Mouse (Mus musculus): ENCODE results near the gene Gm37240.

The Gm37240 gene

DNA sequence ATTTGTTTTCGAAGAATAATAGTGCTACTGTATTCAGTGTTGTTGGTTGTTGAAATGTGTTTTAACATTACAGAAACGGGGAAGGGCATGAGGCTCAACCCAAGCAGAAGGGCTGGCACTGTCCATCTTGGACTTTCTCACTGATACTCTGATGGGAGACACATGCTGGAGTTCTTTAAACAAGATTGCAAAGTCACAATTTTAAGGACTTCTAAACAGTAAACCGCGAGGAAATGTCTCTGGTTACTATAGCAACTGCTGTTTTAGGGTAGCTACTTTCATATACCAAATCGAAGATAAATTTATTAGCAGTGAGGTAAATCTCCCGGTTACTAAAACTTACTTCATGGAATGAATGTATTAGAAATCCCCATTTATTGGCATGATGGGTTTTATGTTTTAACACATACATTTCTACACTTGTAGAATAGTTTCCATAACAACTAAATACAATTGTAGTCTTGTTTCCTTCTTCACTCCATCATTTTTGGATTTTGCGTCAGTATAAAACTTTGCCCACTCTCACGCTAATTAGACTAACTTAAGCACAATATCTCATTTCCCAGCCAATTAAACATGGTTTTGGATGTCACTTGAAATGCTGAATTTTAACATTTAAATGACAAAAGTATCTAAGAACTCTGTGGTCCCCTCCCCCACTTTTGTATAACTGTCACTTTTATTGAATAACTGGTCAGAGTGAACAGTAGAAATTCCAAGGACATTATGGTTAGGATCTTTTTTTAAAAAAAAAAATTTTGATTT lies 932.1 kb downstream of the Gm37240 start:
- no peak for DNase-seq (ENCODE audit: low spot score in 2 of 2)

DNA sequence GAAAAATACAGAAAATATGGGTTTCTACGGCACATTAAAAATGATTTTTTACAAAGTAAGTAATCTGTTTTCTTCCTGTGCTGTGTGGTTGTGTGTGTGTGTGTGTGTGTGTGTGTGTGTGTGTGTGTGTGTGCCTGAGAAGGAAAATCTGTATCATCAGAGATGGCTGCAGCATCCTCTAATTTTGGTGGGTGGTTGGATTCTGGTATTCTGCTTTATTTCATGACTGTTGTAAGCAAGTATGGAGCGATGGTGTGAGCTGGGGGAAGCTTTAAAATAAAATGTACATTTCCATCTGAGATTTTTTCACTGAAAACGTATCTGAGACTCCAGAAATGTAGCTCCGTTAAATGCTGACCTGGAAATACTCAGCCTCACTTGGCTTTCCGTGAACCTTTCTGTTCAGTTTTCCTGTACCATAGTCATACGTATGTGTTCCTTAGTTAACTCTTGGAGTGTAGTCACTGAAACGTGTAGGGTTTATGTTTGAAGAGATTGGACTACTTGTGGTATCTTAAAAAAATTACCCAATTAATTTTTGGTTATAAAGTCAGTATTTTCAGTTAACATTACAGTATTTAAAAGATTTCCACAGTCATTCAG lies 934.6 kb downstream of the Gm37240 start:
- no peak for DNase-seq (ENCODE audit: low spot score in 2 of 2)

DNA sequence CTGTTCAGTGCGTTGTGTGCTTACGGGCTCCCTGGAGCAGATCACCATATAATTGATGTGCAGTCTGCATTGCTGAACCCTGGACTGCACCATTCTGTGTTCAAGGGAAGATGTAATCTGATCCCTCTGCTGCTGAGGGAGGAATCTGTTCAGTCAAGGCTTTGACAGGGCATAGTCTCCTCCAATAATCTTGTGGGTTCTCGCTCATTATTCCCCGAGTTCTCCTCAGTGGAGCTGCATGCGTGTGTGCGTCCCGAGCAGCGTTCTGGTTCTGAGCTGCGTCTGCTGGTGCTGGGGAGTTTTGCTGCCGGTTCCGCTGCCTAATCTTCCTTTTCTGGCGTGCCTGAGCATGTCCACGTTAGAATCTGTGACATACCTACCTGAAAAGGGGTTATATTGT lies 935.2 kb downstream of the Gm37240 start:
- DNase-seq (ENCODE audit: low spot score in 2 of 2), result no peak

DNA sequence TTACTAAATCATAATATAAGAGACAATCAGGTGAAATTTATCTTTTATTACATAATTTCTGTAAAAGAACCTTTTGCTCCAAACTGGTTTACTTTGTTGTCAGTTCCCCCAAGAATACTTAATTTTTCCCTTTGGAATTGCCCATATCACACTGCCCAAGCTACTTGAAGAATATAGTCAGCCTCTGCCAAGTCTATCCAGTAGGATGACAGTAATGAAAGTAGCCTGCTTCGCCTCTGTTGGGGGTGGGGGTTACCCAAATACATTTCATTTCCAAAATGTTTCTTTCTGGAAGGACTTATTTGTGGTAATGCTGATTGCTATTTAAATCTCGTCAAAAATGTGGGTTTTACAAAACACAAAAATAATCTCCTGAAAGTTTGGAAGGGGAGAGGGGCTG lies 935.6 kb downstream of the Gm37240 start:
- DNase-seq (ENCODE audit: low spot score in 2 of 2), result no peak

DNA sequence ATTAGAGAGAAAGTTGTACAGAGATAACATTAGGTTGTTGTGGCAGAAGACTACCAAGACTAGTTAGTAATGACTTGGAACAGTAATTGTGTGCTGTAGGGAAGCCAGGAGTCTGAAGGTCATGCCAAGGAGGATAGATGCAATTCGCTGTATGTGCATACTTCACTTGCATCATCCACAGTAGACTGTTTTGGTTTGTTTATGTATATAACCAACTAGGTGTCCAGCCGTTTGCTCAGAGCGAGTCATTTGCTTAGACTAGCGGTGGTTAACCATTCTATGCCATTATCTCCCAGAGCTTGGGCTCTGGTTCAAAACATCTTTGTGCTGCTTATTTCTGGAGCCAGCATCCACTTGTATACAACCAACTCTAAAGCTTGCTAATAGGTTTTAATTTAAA lies 937.9 kb downstream of the Gm37240 start:
- DNase-seq (ENCODE audit: low spot score in 2 of 2), result no peak

DNA sequence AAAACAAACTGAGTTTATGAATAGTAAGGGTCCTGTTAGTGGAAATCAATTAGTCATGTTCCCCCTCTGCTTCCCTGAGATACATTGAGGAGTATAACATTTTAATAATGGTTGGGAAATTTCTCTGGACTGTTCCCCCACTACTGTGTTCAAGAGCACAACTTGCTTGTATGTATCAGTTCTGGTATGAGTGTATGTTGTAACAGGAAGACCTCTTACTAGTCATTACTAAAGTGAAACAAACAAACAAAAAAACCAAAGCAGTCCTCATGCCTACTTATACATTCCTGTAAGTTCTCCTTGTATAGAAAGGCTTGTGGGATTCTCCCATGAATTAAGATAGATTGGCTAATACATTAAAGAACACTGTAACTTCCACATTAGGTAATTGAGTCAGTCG lies 940.9 kb downstream of the Gm37240 start:
- no peak for DNase-seq (ENCODE audit: low spot score in 2 of 2)

DNA sequence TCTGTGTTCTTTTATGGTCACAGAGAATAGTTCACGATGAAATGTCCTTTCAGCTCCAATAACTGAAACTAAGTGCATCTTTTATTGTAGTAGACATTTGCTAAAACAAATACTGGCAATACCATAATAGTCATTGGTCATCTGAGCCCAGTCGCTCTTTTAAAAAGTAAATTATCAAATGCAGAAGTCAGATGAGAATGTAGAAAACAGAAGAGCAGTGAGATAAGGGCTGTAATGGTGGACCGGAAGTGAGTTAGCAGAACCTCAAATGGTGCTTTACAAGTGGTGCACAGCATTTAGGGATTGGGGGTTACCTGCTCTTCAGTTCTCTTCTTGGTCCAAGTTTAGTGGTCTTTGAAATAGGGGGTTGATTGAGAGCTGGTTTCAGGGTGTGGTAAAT lies 942.4 kb downstream of the Gm37240 start:
- no peak for DNase-seq (ENCODE audit: low spot score in 2 of 2)

DNA sequence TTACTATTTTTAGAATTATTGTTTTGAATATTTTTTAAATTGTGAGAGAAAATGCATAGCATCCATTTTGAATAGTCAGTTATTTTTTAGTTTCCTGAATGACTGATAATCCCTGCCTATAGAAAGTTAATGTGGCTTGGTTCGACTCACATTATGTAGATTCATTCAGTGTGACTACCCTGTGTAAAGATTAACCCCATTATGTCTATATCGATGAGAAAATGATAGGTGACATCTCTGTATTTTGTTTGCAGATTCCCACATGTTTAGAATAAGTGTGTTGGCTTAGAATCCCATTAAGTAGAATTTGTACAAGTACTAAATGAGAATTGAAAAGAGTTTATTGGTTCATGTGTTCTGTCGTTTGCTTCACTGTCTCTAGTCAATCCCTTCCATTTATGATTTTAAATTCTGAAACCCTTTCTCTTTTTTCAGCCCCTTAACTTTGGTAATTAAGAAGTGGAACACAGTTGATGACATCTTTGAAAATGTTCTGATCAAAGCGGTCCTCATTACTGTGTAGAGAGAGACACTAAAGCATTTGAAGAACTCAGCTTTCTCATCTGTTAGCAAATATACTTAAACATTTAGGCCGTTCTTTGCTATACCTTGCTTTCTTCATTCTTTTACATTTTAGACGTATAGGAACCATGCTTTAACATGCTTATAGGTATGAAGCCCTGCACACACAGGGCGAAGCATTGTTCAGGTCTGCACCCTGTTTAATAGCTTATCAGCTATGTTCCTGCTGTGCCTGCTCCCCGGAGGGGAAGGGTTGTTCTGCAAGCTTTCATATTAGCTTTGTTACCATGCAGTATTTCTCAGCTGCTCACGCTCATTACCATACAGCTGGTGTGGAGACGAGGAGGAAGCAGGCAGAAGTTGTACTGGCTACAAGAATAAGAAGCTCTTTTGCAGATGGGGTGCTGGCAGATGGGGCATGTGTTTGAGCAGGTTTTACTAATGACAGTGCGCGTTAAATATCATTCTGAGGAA lies 949.7 kb downstream of the Gm37240 start:
- no peak for DNase-seq (ENCODE audit: low spot score in 2 of 2)

DNA sequence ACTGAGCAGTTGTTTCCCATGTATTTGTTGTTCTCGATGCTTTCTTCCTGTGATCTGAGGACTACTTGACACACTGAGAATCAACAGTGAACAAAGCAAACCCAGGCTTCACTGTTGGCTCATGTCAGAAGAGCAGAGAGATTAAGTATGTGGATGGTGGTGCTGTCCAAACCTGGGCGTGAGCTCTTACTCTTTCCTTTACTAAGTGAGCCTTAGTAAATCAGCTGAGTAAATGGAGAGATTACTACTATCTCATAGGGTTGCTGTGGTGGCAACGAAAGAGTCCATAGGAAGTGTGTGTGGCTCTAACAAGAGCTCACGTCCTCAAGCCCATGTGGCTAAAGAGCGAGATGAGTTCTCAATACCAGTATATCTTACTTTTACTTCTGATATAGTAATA lies 950.4 kb downstream of the Gm37240 start:
- no peak for DNase-seq (ENCODE audit: low spot score in 2 of 2)

DNA sequence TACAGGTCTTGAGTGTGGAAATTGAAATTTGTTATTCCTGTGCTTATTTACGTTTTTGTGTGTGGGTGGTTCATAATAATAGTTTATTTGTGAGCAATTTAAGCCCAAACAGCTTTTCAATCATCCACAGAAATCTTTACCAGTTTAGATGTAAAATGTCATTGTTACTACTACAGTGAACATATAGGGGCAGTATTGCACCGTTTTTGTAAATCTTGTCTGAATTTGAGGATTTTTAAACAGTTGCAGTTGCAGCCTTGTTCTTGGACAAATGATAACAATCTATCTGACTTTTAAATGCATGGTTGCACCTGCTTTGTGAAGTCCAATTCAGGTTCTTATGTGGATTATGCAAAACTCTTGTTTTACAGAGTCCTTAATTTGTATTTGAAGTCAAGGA lies 951.1 kb downstream of the Gm37240 start:
- DNase-seq (ENCODE audit: low spot score in 2 of 2), result no peak

DNA sequence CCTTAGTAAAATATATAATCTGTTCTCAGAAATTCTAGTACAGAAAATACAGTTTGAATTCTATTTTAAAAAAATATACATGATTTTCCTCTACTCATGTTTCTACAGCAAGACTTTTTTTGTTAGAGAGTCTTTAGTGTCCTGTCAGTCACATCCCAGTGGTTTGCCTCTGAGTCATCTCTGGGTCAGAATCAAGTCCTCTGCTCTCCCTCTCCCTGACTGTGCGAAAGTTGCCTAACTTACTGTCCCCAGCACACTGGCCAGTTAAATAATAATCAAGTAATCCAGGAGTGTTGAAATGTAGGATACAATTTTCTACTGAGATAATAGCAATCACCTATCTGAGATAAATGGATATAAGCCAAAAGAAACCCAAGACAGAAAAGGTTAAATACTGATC lies 951.6 kb downstream of the Gm37240 start:
- no peak for DNase-seq (ENCODE audit: low spot score in 2 of 2)

DNA sequence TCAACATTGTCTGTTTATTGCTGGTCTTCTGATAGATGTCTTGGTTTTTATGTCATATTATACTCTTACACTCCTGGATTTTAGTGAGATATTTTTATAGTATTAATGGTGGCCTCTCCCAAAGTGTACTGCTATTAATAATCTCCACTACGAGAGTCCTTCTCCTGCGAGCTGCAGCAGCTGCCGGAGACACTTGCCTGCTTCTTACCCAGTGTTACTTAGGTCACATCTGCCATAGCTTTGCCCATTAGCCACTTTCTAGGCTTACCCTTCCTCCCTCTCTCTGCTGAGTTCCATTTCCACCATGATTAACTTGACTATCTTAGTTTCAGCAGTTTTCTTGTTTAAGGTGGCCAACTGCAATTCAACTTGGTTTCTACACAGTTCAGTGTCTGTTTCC lies 956.6 kb downstream of the Gm37240 start:
- no peak for DNase-seq (ENCODE audit: low spot score in 2 of 2)

DNA sequence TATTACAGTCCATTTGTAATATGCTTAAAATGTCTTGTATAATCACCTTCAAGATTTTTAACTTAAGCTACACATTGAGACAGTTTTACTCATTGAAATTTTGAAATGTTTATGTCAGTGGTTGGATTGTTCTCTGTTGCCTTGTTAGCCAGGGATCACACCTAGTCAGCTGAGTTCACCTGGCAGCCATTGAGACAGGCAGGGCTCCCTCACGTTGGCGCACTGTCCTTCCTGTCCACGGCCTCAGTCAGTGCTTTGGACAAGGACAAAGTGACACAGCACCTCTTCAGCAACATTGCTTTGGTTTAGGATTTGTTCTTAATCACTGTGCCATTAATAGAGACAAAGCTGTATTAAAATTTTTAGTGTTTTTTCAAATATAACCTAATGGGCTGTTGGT lies 958.1 kb downstream of the Gm37240 start:
- no peak for DNase-seq (ENCODE audit: low spot score in 2 of 2)

DNA sequence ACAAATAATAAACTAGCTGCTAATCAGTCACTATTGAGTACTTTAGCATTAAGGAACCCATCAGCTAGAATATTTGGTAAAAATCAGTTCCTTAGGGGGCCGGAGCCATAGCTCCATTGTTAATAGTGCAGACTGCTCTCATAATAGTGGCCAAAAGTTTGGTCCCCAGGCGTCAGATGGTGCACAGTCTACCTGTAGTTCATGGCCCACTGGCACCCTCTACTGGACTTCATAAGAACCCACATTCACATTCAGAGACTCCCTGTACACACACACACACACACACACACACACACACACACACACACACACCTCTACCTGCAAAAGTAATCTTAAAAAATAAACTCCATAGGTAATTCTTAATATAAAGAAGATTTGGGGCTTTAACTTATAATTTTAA lies 959.4 kb downstream of the Gm37240 start:
- no peak for DNase-seq (ENCODE audit: low spot score in 2 of 2)

DNA sequence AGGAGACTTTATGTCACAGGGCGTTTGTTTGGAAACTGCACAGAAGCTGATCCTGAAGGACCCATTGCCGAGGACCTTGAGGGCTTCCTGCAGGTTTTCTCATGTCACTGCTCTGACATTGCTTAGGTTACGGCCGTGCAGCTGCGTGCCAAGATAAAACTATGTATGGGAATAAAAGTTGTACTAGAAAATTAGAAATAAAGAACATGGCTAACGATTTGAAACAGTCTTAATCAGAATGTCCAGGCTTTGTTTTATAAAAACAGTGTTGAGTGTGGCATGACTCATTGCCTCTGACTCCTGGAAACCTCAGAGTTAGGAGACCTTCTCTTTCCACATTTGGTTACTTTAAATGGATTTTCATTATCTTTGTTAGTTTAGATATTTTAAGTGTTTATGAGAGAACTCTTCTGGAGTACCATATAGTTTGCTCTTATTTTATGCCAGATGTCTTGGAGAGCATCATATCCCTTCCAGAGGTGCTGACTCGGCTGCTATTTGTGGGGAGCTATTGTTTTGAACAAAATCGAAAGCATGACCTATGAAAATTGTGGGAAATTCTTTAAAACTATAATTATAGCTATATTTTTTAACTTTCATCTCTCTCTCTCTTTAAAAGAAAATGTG lies 960.0 kb downstream of the Gm37240 start:
- no peak for DNase-seq (ENCODE audit: low spot score in 2 of 2)

DNA sequence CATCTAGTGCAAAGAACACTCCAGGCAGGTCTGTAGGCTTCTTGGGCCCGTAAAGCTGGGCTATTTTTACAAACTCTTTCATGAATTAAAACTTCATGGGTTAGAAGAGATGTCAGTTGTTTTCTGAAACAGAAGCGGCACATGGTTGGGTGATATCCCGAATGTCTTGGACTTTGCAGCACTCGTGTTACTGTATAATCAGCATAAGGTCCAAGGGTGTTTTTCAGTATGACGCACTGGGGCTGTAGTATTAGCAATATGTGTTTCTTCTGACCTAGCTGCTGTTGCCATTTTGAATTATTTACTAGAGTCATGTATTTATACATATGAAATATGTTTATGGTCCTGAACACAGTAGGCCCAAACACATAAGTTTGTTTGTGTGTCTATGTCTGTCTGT lies 961.2 kb downstream of the Gm37240 start:
- DNase-seq (ENCODE audit: low spot score in 2 of 2), result no peak

DNA sequence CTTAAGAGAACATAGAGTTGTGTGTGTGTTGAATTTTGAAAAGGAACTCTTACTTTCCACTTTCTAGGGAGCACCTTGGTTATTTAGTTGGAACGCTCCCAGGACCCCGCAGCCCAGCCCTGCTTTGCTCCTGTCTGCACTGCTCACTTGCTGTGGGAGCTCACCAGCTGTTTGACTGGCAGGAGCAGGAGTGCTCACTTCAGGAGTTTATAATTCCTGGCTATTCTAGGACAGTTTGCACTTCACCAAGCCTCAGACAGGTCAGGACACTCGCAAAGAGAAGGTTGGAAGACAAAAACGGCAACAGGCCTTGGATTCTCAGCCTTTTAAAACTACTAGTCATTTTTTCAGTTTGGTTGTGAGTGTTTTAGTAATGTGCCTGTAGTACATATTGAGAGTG lies 962.1 kb downstream of the Gm37240 start:
- no peak for DNase-seq (ENCODE audit: low spot score in 2 of 2)

DNA sequence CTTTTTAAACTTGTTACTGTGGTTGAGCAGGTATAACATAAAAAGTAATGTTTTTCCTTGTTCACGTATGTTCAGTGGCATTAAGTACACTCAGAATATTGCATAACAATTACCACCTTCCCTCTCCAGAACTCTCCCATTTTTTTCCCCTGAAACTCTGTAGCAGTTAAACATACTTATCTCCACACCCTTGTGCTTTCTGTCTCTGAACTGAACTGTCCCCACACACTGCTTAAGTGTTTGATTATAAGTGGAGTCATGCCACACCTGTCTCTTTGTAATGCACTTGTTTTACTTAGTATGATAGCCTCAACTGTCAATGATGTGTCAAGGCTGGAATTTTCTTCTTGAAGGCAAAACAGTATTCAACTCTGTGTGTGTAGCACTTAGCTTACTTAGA lies 963.6 kb downstream of the Gm37240 start:
- no peak for DNase-seq (ENCODE audit: low spot score in 2 of 2)

DNA sequence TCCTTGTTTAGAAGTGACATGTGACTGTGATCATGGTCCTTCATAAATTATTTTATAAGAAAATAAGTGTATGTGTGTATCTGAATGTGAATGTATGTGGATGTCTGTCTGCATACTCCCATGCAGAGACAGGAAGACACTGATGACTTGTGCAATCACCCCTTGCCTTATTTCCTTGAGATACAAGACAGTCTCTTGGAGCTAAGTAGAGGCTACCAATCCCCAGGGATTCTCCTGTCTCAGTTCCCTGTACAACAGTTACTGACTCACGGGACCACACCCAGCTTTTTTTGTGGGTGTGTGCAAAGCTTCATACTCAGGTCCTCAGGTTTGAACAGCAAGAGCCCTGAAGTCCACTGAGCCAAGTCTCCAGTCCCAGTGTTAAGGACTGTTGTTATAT lies 964.1 kb downstream of the Gm37240 start:
- DNase-seq (ENCODE audit: low spot score in 2 of 2), result no peak

DNA sequence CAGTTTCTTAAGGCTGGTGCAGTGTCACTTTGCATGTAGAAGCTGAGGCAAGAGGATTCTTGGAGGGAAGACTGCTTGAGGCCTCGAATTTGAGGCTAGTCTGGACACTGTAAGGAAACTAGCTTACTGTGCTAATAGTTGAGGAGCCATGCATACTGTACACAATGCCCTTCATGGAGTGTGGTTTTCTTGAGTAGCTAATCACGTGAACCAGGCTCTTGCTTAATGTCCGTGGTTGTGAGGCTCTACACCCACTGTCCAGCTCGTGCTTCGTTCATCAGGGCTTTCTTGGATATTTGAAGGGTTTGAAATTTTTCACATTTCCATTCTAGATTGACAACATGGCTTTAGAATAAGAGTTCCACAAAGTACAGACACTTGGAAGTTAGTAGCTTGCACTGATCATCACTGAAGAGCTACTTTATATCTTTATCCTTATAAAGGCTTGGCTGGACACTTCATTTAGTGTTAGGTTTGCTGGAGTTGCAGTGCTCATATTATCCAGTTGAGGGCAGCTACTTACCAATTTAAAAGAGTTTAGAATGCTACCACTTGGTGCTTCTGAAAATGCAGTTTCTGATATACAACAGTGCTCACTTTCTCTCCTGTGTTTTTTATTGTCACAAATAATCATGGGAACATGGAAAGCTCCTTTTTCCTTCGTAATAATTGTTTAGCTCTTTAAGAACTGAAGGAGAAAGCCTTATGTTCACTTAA lies 965.5 kb downstream of the Gm37240 start:
- no peak for DNase-seq (ENCODE audit: low spot score in 2 of 2)

DNA sequence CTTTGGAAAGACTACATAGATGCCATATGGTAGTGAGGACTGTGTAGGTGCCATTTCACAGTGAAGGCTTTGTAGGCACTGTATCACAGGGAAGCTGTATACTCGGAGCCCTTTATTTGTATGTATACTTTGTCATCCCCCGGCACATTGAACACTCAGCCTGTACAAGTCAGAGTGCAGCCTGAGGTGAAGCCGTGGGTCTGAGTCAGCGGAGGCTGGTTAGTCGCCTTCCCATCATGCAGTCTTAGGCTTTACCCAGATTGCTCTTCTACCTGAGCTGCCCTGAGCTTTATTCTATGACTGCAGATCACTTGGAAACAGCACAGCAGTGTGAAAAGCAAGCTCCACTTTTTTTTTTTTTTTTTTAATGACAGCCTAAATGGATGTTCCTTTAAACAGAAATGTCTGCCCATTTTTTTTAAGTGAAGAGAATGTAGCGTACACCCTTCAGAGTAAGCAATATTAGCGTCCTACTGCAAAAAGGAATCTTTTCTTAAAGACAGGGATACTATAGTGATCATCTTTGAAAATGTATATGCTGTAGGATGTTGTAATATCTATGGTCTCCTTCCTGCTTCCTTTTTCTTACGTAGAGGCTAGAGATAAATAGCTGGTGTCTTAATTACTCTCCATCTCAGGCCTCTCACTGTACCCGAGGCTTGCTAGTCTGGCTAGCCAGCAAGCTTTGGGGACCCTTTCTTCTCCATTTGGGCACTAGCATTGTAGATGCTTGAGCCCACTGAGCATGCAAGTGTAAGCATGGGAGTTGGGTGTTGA lies 969.2 kb downstream of the Gm37240 start:
- DNase-seq (ENCODE audit: low spot score in 2 of 2), result no peak

All from spleen, postnatal 36 days (tissue).